Mouse (Mus musculus): ENCODE data around the gene Ercc4. TPM values are rescaled to one million over a fixed set of nuclear protein-coding genes. Genes with fewer than 3 reads are reported as not detected.
A peak's percentile ranks its signal among the peaks of the same experiment; 100 is the strongest.

The Ercc4 gene
- polyA plus RNA-seq, 1 experiment from 2014 or later, result 8.1 TPM

DNA sequence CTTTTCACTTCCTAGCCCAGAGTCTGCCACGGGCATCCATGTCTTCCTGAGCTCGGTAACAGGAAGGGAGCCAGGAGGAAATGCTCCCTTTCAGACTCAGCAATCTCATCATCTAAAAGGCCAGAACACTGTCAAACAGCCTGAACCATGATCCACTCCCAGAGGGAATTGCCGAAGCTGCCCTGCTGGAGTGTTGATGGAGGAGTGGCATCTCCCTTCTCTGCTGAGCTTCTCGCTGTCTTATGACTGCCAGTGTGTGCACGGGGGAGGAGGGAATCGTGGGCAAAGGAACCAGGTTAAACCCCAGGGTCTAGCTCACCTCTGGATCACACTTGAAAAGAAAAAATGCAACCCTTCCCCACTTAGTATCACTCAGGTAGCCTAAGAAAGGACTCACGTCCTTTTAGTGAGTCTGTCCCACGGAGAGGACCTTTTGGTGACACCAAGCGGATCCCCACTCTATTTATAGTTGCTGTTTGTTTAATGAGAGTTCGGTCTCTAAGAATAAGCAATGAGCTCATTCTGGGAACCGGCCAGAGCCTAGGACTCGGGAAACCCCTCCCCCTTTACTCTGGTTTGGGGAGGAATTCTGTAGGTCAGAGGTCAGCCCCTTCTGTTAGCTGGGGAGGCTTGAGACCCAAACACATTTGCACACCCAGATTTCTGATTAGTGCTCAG, 80.1 kb downstream of the Ercc4 start:
- H3K4me3 ChIP-seq (ENCODE audit: low read depth, low read length), result no peak overlapping the region
- peak overlapping the region; percentile 27 for H3K4me2 ChIP-seq (replicated peaks; ENCODE audit: low read depth, low read length)
- TF ChIP-seq EP300 (IDR thresholded peaks at IDR 0.05) (peak; percentile 60), CTCF (IDR thresholded peaks at IDR 0.05) (no peak)
- H3K9ac ChIP-seq (replicated peaks; ENCODE audit: low read depth), result no peak overlapping the region
- 12% methylated on average over 12 of the region's 12 CpGs for WGBS
- peak; percentile 77 for ATAC-seq
- H3K27me3 ChIP-seq (replicated peaks; ENCODE audit: insufficient read depth, low read length), result no peaks in the 10 kb centered on the region
- peak; percentile 72 for DNase-seq (ENCODE audit: low spot score)
- peak overlapping the region; percentile 62 for H3K27ac ChIP-seq (ENCODE audit: low read length)
- H3K9me3 ChIP-seq (ENCODE audit: low read length), result no peaks in the 10 kb centered on the region
- no peaks in the 10 kb centered on the region for H3K36me3 ChIP-seq (ENCODE audit: insufficient read depth, low read length)
- H3K4me1 ChIP-seq (ENCODE audit: insufficient read depth, low read depth, low read length), result peaks cover 10% of the 10 kb centered on the region; the same call in 1 of the 2 replicates

DNA sequence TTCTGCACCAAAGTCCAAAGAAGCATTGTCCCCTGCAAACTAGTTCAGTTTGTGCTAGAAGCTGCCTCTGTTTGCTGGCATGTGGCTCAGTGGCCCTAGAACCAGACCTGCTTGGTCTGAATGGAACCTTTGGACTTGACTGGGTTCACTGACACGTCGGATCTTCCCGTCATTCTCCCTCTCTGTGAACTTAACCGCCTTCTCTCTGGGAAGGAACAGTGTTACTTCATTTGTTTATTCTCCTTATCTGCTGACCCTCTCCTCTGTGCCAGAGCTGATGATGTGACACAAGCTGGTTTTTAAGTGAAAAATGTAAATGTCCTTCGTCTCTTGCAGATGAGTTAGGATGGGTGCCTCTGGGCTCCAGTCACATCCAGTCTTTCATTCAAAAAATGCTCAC, 81.0 kb downstream of the Ercc4 start:
- H3K4me3 ChIP-seq (ENCODE audit: low read depth, low read length), result no peak overlapping the region
- DNase-seq (ENCODE audit: low spot score) (no peak), ATAC-seq (no peak)
- TF ChIP-seq CTCF (IDR thresholded peaks at IDR 0.05), result no peak
- no peak for TF ChIP-seq EP300 (IDR thresholded peaks at IDR 0.05)
- WGBS, result 15% methylated on average over 5 of the region's 5 CpGs
- no peaks in the 10 kb centered on the region for H3K9me3 ChIP-seq (ENCODE audit: low read length)
- no peaks in the 10 kb centered on the region for H3K27me3 ChIP-seq (replicated peaks; ENCODE audit: insufficient read depth, low read length)
- H3K4me2 ChIP-seq (replicated peaks; ENCODE audit: low read depth, low read length), result no peak overlapping the region
- H3K9ac ChIP-seq (replicated peaks; ENCODE audit: low read depth), result no peak overlapping the region
- H3K36me3 ChIP-seq (ENCODE audit: insufficient read depth, low read length), result no peaks in the 10 kb centered on the region
- H3K27ac ChIP-seq (ENCODE audit: low read length), result no peak overlapping the region
- H3K4me1 ChIP-seq (ENCODE audit: insufficient read depth, low read depth, low read length), result peaks cover 10% of the 10 kb centered on the region; the same call in 1 of the 2 replicates

DNA sequence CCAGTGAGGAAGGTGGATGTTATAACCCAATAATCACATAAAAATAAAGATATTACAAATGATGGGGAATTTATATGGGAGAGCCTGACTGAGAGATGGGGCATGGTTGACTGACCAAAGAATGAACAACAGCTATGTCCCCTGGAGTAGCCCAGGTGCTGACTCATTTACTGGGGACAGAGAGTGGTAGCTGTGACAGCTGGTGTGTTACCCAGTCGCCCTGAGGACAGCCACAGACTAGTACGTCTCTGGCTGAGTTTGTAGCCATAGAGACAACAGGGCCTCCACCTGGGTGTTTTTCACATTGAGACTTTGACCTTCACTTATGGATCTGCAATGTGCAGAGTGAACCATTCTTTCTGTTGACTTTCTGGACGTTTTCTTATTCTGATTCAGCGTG, 81.7 kb downstream of the Ercc4 start:
- DNase-seq (ENCODE audit: low spot score) (no peak), ATAC-seq (no peak)
- Histone ChIP-seq H3K4me1 (ENCODE audit: insufficient read depth, low read depth, low read length) (peaks cover 10% of the 10 kb centered on the region; the same call in 1 of the 2 replicates), H3K27me3 (replicated peaks; ENCODE audit: insufficient read depth, low read length) (no peaks in the 10 kb centered on the region), H3K4me3 (ENCODE audit: low read depth, low read length) (no peak overlapping the region), H3K27ac (ENCODE audit: low read length) (no peak overlapping the region), H3K9me3 (ENCODE audit: low read length) (no peaks in the 10 kb centered on the region), H3K36me3 (ENCODE audit: insufficient read depth, low read length) (no peaks in the 10 kb centered on the region), H3K9ac (replicated peaks; ENCODE audit: low read depth) (no peak overlapping the region), H3K4me2 (replicated peaks; ENCODE audit: low read depth, low read length) (no peak overlapping the region)
- 71% methylated on average over 4 of the region's 4 CpGs for WGBS
- no peak for TF ChIP-seq EP300 (IDR thresholded peaks at IDR 0.05)
- TF ChIP-seq CTCF (IDR thresholded peaks at IDR 0.05), result no peak

DNA sequence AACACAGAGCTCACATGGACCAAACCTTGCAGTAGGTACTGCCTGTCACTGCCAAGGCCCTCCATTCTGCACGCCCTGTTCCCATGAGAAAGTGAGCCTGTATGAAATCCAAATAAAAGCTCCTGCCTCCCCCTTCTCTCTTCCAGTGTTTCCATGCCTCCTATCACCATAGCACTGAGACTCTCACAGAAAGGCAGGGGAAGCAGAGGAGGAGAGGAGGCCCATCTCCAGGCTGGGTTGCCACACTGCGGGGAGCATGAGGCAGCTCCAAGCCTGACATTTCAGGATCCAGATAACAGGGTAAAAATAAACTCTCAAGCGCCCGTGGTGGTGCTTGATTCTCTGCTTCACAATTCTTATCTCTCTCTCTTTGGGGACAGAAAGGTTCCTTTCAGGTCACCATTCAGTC, 84.2 kb downstream of the Ercc4 start:
- no peak for TF ChIP-seq EP300 (IDR thresholded peaks at IDR 0.05)
- no peak for TF ChIP-seq CTCF (IDR thresholded peaks at IDR 0.05)
- no peak overlapping the region for H3K9ac ChIP-seq (replicated peaks; ENCODE audit: low read depth)
- no peaks in the 10 kb centered on the region for H3K9me3 ChIP-seq (ENCODE audit: low read length)
- DNase-seq (ENCODE audit: low spot score) (no peak), ATAC-seq (0 out of 2 replicates have a peak, but pooled peaks have one; percentile 29)
- no peak overlapping the region for H3K4me2 ChIP-seq (replicated peaks; ENCODE audit: low read depth, low read length)
- peaks cover 9% of the 10 kb centered on the region; the same call in 1 of the 2 replicates for H3K4me1 ChIP-seq (ENCODE audit: insufficient read depth, low read depth, low read length)
- no peaks in the 10 kb centered on the region for H3K27me3 ChIP-seq (replicated peaks; ENCODE audit: insufficient read depth, low read length)
- 48% methylated on average over 4 of the region's 4 CpGs for WGBS
- no peaks in the 10 kb centered on the region for H3K36me3 ChIP-seq (ENCODE audit: insufficient read depth, low read length)
- H3K27ac ChIP-seq (ENCODE audit: low read length), result no peak overlapping the region
- H3K4me3 ChIP-seq (ENCODE audit: low read depth, low read length), result no peak overlapping the region

DNA sequence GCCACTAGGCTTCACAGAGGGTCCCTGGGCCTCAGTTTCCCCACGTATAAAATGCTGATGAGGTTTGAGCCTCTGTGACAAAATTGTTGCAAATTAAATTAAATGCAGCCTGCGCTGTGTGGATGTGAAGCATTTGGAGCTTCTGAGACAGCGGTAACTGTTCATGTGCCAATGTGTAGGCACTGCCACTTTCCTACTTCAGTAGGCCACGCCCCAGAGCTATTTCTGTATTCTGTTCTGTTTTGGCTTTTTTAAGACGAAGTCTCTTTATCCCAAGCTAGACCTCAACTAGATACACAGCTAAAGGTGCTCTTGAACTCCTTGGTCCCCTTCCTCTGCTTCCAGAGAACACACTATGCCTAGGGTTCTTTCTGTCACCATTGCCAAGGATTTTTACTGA, 85.4 kb downstream of the Ercc4 start:
- Histone ChIP-seq H3K9me3 (ENCODE audit: low read length) (no peaks in the 10 kb centered on the region), H3K4me2 (replicated peaks; ENCODE audit: low read depth, low read length) (no peak overlapping the region), H3K4me3 (ENCODE audit: low read depth, low read length) (no peak overlapping the region), H3K4me1 (ENCODE audit: insufficient read depth, low read depth, low read length) (no peaks in the 10 kb centered on the region; the same call in 1 of the 2 replicates), H3K9ac (replicated peaks; ENCODE audit: low read depth) (no peak overlapping the region), H3K27ac (ENCODE audit: low read length) (no peak overlapping the region), H3K36me3 (ENCODE audit: insufficient read depth, low read length) (no peaks in the 10 kb centered on the region), H3K27me3 (replicated peaks; ENCODE audit: insufficient read depth, low read length) (no peaks in the 10 kb centered on the region)
- DNase-seq (ENCODE audit: low spot score), result no peak
- 87% methylated on average over 5 of the region's 5 CpGs for WGBS
- ATAC-seq, result no peak
- TF ChIP-seq EP300 (IDR thresholded peaks at IDR 0.05) (no peak), CTCF (IDR thresholded peaks at IDR 0.05) (no peak)

DNA sequence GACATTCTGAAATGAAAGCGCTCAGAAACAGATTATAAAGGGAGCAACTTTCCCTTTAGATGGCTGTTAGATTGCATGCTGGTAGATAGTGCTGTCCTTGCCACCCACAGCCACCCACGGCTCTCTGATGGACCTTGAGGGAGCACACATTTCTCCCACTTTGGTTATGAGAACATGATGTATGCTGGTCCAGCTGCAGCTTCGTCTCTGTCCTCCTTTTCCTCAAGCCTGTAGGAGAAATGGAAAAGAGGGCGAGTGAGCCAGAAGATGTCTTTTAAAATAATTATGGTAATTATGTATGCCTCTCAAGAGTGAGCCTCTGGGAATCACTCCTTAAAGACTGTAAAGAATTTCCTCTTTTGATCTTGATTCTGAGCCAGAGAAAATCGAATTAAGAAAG, 87.1 kb downstream of the Ercc4 start:
- DNase-seq (ENCODE audit: low spot score) (no peak), ATAC-seq (no peak)
- no peaks in the 10 kb centered on the region for H3K4me1 ChIP-seq (ENCODE audit: insufficient read depth, low read depth, low read length)
- 69% methylated on average over 5 of the region's 5 CpGs for WGBS
- H3K4me2 ChIP-seq (replicated peaks; ENCODE audit: low read depth, low read length), result no peak overlapping the region
- no peak overlapping the region for H3K9ac ChIP-seq (replicated peaks; ENCODE audit: low read depth)
- H3K9me3 ChIP-seq (ENCODE audit: low read length), result no peaks in the 10 kb centered on the region
- no peaks in the 10 kb centered on the region for H3K36me3 ChIP-seq (ENCODE audit: insufficient read depth, low read length)
- H3K27me3 ChIP-seq (replicated peaks; ENCODE audit: insufficient read depth, low read length), result no peaks in the 10 kb centered on the region
- H3K27ac ChIP-seq (ENCODE audit: low read length), result no peak overlapping the region
- TF ChIP-seq EP300 (IDR thresholded peaks at IDR 0.05) (no peak), CTCF (IDR thresholded peaks at IDR 0.05) (no peak)
- no peak overlapping the region for H3K4me3 ChIP-seq (ENCODE audit: low read depth, low read length)
